Mouse (Mus musculus) spleen, adult 2 months (tissue): Measurements from ENCODE around the gene Pitx2. TPM values are rescaled to one million over a fixed set of nuclear protein-coding genes. Genes with fewer than 3 reads are reported as not detected.

Experiments used
- DNase-seq, 2 experiments: peaks; one replicate each; pipeline versions ENCODE4 v3.0.0 to v3.0.0-alpha.2; 2012 to 2021; ENCODE audit warnings: low spot score in 2 of 2, low read depth in 1 of 2
- H3K27ac ChIP-seq: fragments of 200-500 bp; 2 replicates; pipeline ENCODE4 v1.5.1; 2012; ENCODE audit warnings: low read length, inconsistent platforms; ENCODE audit not compliant: insufficient read depth
- H3K27me3 ChIP-seq: fragments of 200-500 bp; 2 replicates; pipeline ENCODE4 v1.6.1; 2012; ENCODE audit warnings: mild to moderate bottlenecking, moderate library complexity, low read length, inconsistent platforms; ENCODE audit not compliant: control insufficient read depth, insufficient read depth
- H3K36me3 ChIP-seq: fragments of 200-500 bp; 2 replicates; pipeline ENCODE4 v1.6.1; 2012; ENCODE audit warnings: mild to moderate bottlenecking, low read length, inconsistent platforms; ENCODE audit not compliant: control insufficient read depth, insufficient read depth
- H3K4me1 ChIP-seq: fragments of 200-500 bp; 2 replicates; pipeline ENCODE4 v1.6.1; 2011; ENCODE audit warnings: inconsistent platforms; ENCODE audit not compliant: control insufficient read depth, insufficient read depth, insufficient read length
- H3K4me3 ChIP-seq: fragments of 200-500 bp; 2 replicates; pipeline ENCODE4 v1.5.1; 2011; ENCODE audit warnings: mild to moderate bottlenecking, inconsistent platforms; ENCODE audit not compliant: insufficient read depth, insufficient read length; ENCODE audit errors: extremely low read depth
- CTCF ChIP-seq: fragments of 200-500 bp; IDR thresholded peaks from 2 replicates; pipeline ENCODE4 v1.5.1; 2011; ENCODE audit warnings: mild to moderate bottlenecking, inconsistent platforms; ENCODE audit not compliant: insufficient read depth, insufficient read length, insufficient replicate concordance; ENCODE audit errors: extremely low read depth
- POLR2A ChIP-seq: fragments of 200-500 bp; IDR thresholded peaks from 2 replicates; pipeline ENCODE4 v1.6.1; 2011; ENCODE audit warnings: low read depth, low read length, inconsistent platforms
- WGBS: fragments of 180-500 bp; shearing (Covaris S2); methylation state at CpG from one replicate; pipeline ENCODE4 v1.1.7; 2018; 5-methylcytosine and 5-hydroxymethylcytosine counted together
- polyA plus RNA-seq: library from polyadenylated mRNA; depleted of rRNA; stranded (reverse); fragments of >200 nt; gene quantifications from 2 replicates; pipeline ENCODE4 v1.2.3, GENCODE M21; 2012

Pitx2 gene
- polyA plus RNA-seq, 1 experiment: not detected

DNA sequence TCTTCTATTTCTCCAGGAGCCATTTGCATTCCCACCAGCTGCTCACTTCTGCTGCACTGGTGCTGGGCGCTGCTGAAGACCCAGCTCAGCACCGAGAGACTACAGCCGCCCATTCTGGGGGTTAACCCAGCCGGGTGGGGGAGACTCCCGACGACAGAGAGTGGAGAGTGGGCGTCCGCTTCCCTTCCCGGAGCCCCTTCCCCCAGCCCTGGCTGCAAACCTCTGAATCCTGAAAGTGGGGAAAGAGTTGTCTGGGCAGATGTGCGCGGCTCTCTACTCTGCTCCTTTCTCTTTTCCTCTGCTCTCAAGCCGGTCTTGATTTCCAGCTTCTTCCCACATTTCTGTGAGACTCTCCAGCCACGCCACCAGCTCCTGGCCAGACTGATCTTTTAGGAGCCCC, 2.6 kb upstream of the Pitx2 start:
- TF ChIP-seq POLR2A: no peak
- TF ChIP-seq CTCF: no peak
- peaks cover 19% of the 10 kb centered on the region for H3K27me3 ChIP-seq
- no peaks in the 10 kb centered on the region for H3K36me3 ChIP-seq
- no peak for DNase-seq
- no peaks in the 10 kb centered on the region for H3K4me1 ChIP-seq
- no peak overlapping the region for H3K27ac ChIP-seq
- H3K4me3 ChIP-seq: no peak overlapping the region
- WGBS: 3% methylated on average over 13 of the region's 13 CpGs

DNA sequence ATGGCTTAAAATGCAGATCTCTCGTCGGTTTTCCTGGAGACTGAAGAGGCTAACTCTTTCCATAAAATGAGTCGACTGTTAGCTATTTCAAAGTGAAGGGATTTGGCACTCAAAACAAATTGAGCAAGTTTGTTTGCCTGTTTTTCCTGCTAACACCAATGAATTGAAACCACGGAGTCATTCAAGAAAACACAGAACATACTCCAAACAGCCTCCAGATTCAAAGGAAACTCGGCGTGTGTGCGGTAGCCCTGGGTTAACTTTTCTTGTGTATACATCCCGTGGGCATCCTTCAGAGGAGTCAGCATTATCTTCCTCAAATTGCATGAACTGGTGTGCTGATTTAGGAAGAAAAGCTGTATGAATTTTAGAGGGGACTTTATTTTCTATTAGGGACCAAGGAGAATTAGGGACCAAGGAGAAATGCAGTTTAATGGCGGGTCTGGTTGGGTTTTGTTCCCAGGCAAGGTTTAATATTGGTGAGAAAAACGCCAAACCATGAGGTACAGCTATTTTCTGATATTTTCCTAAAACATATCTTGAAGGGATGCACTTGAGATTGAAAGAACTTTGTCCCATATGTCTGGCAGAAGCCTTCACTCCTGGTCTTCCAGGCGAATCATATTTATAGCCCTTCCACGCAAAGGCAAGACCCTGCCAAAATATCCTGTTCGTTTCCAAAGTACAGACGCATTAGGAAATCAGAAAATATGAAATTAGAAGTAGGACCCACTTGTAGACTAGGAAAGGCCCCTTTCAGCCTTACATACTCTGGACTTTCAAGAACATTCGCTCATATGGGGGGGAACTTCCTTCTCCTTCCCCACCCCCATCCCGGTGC, 1.7 kb upstream of the Pitx2 start:
- Histone ChIP-seq H3K27ac (no peak overlapping the region), H3K4me3 (no peak overlapping the region), H3K27me3 (peaks cover 26% of the 10 kb centered on the region), H3K36me3 (no peaks in the 10 kb centered on the region), H3K4me1 (no peaks in the 10 kb centered on the region)
- no peak for TF ChIP-seq CTCF
- TF ChIP-seq POLR2A: no peak
- no peak for DNase-seq
- 7% methylated on average over 16 of the region's 16 CpGs for WGBS

GRCm38 (mm10) chr3:129198627-129198903, 1.1 kb upstream of the Pitx2 start:
- no peak for TF ChIP-seq CTCF
- TF ChIP-seq POLR2A: no peak
- Histone ChIP-seq H3K4me3 (no peak overlapping the region), H3K27me3 (peaks cover 26% of the 10 kb centered on the region), H3K27ac (no peak overlapping the region), H3K4me1 (no peaks in the 10 kb centered on the region), H3K36me3 (no peaks in the 10 kb centered on the region)
- WGBS: 14% methylated on average over 11 of the region's 11 CpGs
- no peak for DNase-seq

DNA sequence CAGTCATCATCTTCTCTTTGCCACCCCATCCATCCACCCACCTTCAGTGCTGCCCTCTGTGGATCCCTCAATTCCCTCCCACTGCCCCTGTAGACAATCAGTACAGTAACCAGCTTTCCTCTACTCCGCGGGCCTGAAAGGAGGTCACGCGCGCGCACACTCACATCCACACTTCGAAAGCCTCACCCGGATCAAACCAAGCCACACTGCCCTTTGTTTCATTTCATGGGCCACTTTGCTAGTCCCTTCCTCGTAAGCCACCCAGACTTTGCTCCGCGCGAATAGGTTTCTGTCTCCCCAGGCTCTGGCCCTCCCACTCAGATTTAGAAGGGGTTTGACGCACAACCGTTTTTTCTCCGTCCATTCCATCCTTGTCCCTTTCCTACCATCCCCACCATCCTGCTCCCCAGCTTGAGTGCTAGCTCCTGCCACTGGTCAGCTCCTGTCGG, 494 bp upstream of the Pitx2 start:
- Histone ChIP-seq H3K27me3 (peaks cover 30% of the 10 kb centered on the region), H3K4me3 (no peak overlapping the region)
- 11% methylated on average over 16 of the region's 16 CpGs for WGBS

DNA sequence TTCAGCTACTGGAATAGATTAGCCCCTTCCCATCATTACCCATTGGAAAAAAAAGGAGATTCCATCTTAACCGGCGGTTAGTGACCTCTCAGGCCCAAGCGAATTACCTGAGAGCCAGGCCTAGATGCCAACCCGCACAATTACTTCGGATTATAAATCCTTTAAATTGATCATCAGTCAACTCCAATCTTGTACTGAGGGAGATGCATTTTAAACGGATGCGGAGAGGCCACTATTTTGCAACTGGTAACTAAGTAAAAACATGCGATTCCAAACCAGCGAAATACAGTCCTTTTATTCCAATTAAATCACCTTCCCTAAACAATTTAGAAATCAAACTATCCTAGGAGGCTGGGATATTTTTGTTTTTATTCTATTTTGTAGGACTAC, 818 bp downstream of the Pitx2 start:
- Histone ChIP-seq H3K36me3 (no peaks in the 10 kb centered on the region), H3K4me3 (no peak overlapping the region), H3K4me1 (no peaks in the 10 kb centered on the region), H3K27me3 (peaks cover 36% of the 10 kb centered on the region), H3K27ac (no peak overlapping the region)
- WGBS: 9% methylated on average over 9 of the region's 9 CpGs
- TF ChIP-seq POLR2A: no peak
- TF ChIP-seq CTCF: no peak
- no peak for DNase-seq

More for the DNA sequence above, 494 bp upstream of the Pitx2 start:
- Histone ChIP-seq H3K27ac (no peak overlapping the region), H3K4me1 (no peaks in the 10 kb centered on the region), H3K36me3 (no peaks in the 10 kb centered on the region)
- TF ChIP-seq POLR2A (no peak), CTCF (no peak)
- DNase-seq: no peak

DNA sequence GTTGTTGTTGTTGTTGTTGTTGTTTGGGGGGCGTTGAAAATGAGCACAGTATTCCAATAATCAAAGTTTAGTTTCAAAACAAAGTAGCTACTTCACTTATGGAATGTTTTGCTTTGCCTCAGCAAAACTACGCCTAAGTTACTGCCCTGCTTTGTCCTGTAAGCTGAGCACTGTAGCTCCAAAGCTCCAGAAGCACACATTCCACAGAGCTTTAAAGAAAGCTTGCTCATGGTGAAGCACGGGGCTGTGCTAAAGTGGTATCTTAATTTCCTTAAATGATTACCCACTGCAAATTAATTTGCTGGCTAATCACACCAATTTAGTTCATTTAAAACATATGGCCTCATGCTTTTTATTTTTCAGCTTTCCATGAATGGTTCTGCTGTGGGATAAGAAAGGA, 1.5 kb downstream of the Pitx2 start:
- Histone ChIP-seq H3K36me3 (no peaks in the 10 kb centered on the region), H3K4me1 (no peaks in the 10 kb centered on the region), H3K27me3 (peaks cover 39% of the 10 kb centered on the region), H3K27ac (no peak overlapping the region), H3K4me3 (no peak overlapping the region)
- WGBS: 11% methylated on average over 3 of the region's 3 CpGs
- no peak for DNase-seq
- TF ChIP-seq POLR2A (no peak), CTCF (no peak)

DNA sequence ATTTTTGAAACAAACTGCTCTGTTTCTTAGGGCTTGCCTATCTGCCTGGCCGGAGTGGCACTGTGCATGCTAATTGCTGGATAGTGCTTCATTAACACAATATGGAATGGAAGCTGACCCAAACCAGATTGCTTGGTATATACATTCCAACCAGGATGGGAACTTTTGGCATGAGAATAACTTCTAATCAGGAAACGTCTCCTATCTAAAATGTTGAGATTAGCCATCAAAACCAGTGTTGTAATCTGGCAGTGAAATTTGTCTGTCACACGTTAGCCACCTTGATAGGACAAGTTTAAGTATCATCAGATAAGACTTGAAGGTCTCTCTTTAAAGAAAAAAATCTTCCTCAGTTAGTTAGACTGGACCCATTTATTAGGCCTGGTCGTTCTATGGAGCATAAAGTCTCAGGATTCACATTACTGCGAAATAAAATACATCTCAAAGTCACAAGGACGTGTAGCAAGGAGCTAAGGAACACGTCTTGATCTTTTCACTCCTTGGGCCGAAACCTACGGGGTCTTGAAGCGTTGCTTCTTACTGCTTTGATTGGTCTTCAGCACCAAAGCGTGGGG, 2.1 kb downstream of the Pitx2 start:
- peaks cover 38% of the 10 kb centered on the region for H3K27me3 ChIP-seq
- H3K4me3 ChIP-seq: no peak overlapping the region
- TF ChIP-seq POLR2A: no peak
- no peak for TF ChIP-seq CTCF
- H3K4me1 ChIP-seq: no peaks in the 10 kb centered on the region
- no peak for DNase-seq
- no peak overlapping the region for H3K27ac ChIP-seq
- WGBS: 14% methylated on average over 11 of the region's 11 CpGs
- H3K36me3 ChIP-seq: no peaks in the 10 kb centered on the region
